Mouse (Mus musculus) testis, adult 2 months (tissue): ENCODE results near the gene Ccser1.

Source experiments
- CTCF ChIP-seq: fragments of 200-500 bp; IDR thresholded peaks from 2 replicates; pipeline ENCODE4 v1.5.1; 2012; ENCODE audit warnings: low read depth, mild to moderate bottlenecking, inconsistent platforms, low read length, moderate library complexity; ENCODE audit not compliant: control insufficient read depth, insufficient read depth, insufficient replicate concordance
- POLR2A ChIP-seq: fragments of 200-500 bp; IDR thresholded peaks from 2 replicates; pipeline ENCODE4 v1.6.1; 2012; ENCODE audit warnings: low read depth, mild to moderate bottlenecking, inconsistent platforms, low read length, moderate library complexity; ENCODE audit not compliant: control insufficient read depth

DNA sequence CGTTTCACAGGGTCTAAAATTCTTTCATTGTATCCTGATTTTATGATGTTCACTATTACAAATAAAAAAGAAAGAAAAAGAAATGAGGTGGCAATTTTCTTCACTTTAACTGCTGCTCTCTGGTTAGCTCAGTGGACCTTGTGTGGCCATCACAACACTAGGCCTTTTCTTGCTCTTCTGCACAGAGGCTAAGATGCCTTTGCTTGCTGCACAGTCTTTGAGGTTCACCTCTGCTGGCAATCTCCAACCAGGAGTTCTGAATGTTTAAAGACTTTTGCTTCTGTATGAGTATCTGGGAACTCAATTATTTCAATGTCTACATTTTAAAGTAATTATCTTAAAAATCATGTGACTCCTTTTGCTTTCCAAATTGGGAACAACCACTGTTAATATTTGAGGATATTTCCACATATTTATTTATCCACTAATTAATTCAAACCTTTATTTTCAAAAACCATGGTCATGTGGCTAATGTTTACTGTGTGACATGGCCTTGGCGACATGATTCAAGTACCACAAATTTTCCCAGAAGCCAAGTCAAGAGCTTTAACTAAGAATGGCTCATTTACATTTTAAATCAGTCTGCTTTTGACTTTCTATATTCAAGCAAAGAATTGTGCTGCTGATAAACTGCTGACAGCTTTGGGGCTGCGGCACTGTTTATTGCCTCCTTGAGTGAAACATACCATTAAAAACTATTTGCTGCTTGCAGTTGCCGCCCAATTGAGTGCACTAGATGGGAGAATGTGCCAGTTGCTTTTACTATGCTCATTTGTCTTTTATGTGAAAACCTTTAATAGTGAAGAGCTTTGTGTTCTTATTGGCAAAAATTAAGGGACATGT is 312.1 kb downstream of the Ccser1 start:
- TF ChIP-seq CTCF (no peak), POLR2A (no peak)
